Mouse (Mus musculus) left cerebral cortex, adult 9 months (tissue): ENCODE results near the gene Rbsn.

ENCODE experiments used
- DNase-seq, 2 experiments: peaks; one replicate each; pipeline ENCODE4 v3.0.0; 2022; ENCODE audit warnings: low spot score in 2 of 2

Gene Rbsn

DNA sequence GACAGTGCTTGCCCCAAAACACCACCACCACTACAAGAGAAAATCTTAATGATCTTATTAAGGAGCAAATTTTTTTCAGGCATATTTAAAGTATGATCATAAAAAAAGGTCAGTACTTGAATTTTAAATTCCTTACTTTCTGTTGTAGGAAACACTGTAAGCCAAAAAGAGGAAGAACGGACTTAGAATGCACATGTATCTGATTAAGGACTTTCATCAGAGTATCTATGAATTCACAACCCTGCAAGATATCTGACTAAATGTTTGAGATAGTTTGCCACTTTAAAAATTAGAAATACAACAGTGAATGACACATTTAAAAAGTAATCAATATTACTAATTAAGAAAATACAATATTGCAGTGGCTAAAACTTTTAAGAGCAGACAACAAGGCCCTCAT is 38.3 kb downstream of the Rbsn start:
- no peak for DNase-seq

- no peak for DNase-seq
These were observed 52.0 kb downstream of the Rbsn start for GRCm38 (mm10) chr6:92162724-92163123.

GRCm38 (mm10) chr6:92158801-92159200 is 55.9 kb downstream of the Rbsn start:
- no peak for DNase-seq

DNA sequence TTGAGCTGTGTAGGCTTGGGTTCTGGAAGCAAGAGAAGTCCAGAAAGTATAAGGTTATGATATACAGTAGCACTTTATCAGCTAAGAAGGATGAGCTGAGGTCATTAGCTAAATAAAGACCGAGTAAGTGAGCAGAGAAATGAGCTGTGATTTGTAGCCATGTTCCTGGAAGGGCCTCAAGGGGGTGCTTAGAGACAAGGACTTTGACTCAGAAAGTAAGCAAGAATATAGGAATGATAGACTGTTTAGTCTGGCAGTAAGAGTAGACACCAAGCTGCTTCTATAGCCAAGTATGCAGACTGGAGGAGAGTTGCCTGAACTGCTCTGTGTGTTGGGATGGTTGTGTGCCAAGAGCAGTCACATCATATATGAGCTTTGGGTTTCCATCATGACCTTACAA is 61.0 kb downstream of the Rbsn start:
- no peak for DNase-seq

DNA sequence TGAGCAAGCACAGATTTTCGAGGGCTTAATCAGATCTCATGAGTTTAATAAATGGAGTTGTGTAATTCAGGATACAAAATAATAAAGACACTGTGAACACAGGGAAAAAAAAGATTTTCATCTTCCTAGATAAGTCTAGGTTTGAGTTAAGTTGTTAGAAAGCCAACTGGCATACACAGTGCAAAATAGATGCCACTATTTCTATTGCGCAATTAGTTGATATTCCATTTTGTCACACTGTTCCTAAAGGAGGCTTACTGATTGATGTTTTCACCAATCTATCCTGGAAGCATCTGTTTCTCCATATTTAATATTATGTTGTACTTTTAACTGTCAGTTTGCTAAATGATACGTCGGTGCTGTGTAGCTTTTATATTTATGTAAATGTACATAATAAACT is 68.8 kb downstream of the Rbsn start:
- DNase-seq, result no peak
